Mouse (Mus musculus) Patski (cell line): ENCODE data around the gene Synrg. TPM values are rescaled to one million over a fixed set of nuclear protein-coding genes. Genes with fewer than 3 reads are reported as not detected.

Experiments
- ATAC-seq: fragments of 100-300 bp; one replicate; pipeline ENCODE4 v1.8.0; 2021
- CTCF ChIA-PET: fragments of 350-600 bp; sonication (Branson Sonifier 250); formaldehyde crosslinking; loops from one replicate; lab custom pipeline; 2022; ENCODE audit warnings: inconsistent platforms; lab: Charles Lee
- POLR2A ChIA-PET: fragments of 350-600 bp; sonication (Branson Sonifier 250); formaldehyde crosslinking; loops from one replicate; lab custom pipeline; 2022; ENCODE audit warnings: antibody characterized with exemption, inconsistent platforms; lab: Charles Lee
- DNase-seq: peaks from one replicate; pipeline ENCODE4 v3.0.0-alpha.2; 2011; ENCODE audit warnings: low read depth, low spot score
- H3K27me3 ChIP-seq: fragments of 371-371 bp; one replicate; pipeline ENCODE4 v1.5.1; 2021
- CTCF ChIP-seq: fragments of 100-300 bp; IDR thresholded peaks from one replicate; pipeline ENCODE4 v1.5.1; 2021
- in situ Hi-C: fragments of 300-500 bp; cut with MboI; formaldehyde crosslinking; loops from 3 replicates; pipeline ENCODE4 v1.11.1; 2018; ENCODE audit warnings: low pct_unique_long_range_greater_than_20kb, mixed read lengths
- polyA plus RNA-seq: library from polyadenylated mRNA; unstranded; gene quantifications from one replicate; pipeline ENCODE4 v1.2.3, GENCODE M21; 2021

Gene Synrg
- polyA plus RNA-seq, 1 experiment from 2014 or later = 34.3 TPM

GRCm38 (mm10) chr11:84003986-84004385 is 39.8 kb downstream of the Synrg start:
- no peak for DNase-seq
- ATAC-seq = no peak
- in situ Hi-C loops = no loop called here
- H3K27me3 ChIP-seq = no peaks in the 10 kb centered on the region
- CTCF ChIA-PET = no interaction called here
- TF ChIP-seq CTCF = no peak
- POLR2A ChIA-PET = no interaction called here

GRCm38 (mm10) chr11:84009001-84009400 is 44.8 kb downstream of the Synrg start:
- ChIA-PET POLR2A (no interaction called here), CTCF (interaction anchor here (1.1 to 2.4 kb wide), 6 partner anchors 9 to 57 kb away, joined by 3 to 11 read pairs (median 5); no protein-coding TSS in a partner anchor)
- DNase-seq (no peak), ATAC-seq (no peak)
- in situ Hi-C loops = no loop called here
- peak; percentile 34 for TF ChIP-seq CTCF
- H3K27me3 ChIP-seq = no peaks in the 10 kb centered on the region

- no peak for ATAC-seq
- H3K27me3 ChIP-seq = no peaks in the 10 kb centered on the region
- ChIA-PET CTCF (interaction anchor here (0.9 to 1.4 kb wide), 3 partner anchors 8 to 23 kb away, joined by 3 to 6 read pairs (median 3); no protein-coding TSS in a partner anchor), POLR2A (interaction anchor here (0.7 kb wide), 1 partner anchor 11 kb away, joined by 3 read pairs; no protein-coding TSS in a partner anchor)
- DNase-seq = no peak
- in situ Hi-C loops = no loop called here
- no peak for TF ChIP-seq CTCF
Observed at GRCm38 (mm10) chr11:84010411-84010810, 46.2 kb downstream of the Synrg start.

GRCm38 (mm10) chr11:84011050-84011449 is 46.8 kb downstream of the Synrg start:
- in situ Hi-C loops = no loop called here
- ChIA-PET CTCF (interaction anchor here (1.1 kb wide), 2 partner anchors 8 to 21 kb away, joined by 3 read pairs; no protein-coding TSS in a partner anchor), POLR2A (interaction anchor here (0.7 kb wide), 1 partner anchor 12 kb away, joined by 3 read pairs; no protein-coding TSS in a partner anchor)
- ATAC-seq (no peak), DNase-seq (no peak)
- no peak for TF ChIP-seq CTCF
- H3K27me3 ChIP-seq = no peaks in the 10 kb centered on the region

- CTCF ChIA-PET = interaction anchor here (1.1 to 1.4 kb wide), 2 partner anchors 9 to 20 kb away, joined by 3 to 4 read pairs; no protein-coding TSS in a partner anchor
- POLR2A ChIA-PET = no interaction called here
- TF ChIP-seq CTCF = no peak
- in situ Hi-C loops = no loop called here
- DNase-seq (no peak), ATAC-seq (no peak)
- no peaks in the 10 kb centered on the region for H3K27me3 ChIP-seq
Observed at GRCm38 (mm10) chr11:84011576-84011975, 47.3 kb downstream of the Synrg start.

- in situ Hi-C loops = no loop called here
- POLR2A ChIA-PET = no interaction called here
- CTCF ChIA-PET = interaction anchor here (0.9 to 1.4 kb wide), 3 partner anchors 7 to 17 kb away, joined by 3 to 4 read pairs (median 4); no protein-coding TSS in a partner anchor
- no peak for TF ChIP-seq CTCF
- H3K27me3 ChIP-seq = no peaks in the 10 kb centered on the region
- ATAC-seq (no peak), DNase-seq (no peak)
Observed at GRCm38 (mm10) chr11:84013105-84013504, 48.9 kb downstream of the Synrg start.

- ChIA-PET POLR2A (no interaction called here), CTCF (interaction anchor here (0.7 to 3.0 kb wide), 3 partner anchors 14 to 231 kb away, joined by 3 to 7 read pairs (median 4); no protein-coding TSS in a partner anchor)
- TF ChIP-seq CTCF = no peak
- in situ Hi-C loops = no loop called here
- ATAC-seq = no peak
- no peaks in the 10 kb centered on the region for H3K27me3 ChIP-seq
- no peak for DNase-seq
Observed at GRCm38 (mm10) chr11:84016147-84016809, 52.0 kb downstream of the Synrg start.

- ATAC-seq = no peak
- in situ Hi-C loops = no loop called here
- no peak for DNase-seq
- CTCF ChIA-PET = interaction anchor here (0.7 to 3.0 kb wide), 5 partner anchors 8 to 232 kb away, joined by 3 to 7 read pairs (median 4); no protein-coding TSS in a partner anchor
- POLR2A ChIA-PET = no interaction called here
- TF ChIP-seq CTCF = no peak
- H3K27me3 ChIP-seq = no peaks in the 10 kb centered on the region
Observed at GRCm38 (mm10) chr11:84016810-84017508, 52.7 kb downstream of the Synrg start.

- ChIA-PET CTCF (no interaction called here), POLR2A (no interaction called here)
- peak; percentile 37 for ATAC-seq
- in situ Hi-C loops = no loop called here
- peak; percentile 53 for DNase-seq
- TF ChIP-seq CTCF = no peak
- H3K27me3 ChIP-seq = no peaks in the 10 kb centered on the region
Observed at GRCm38 (mm10) chr11:84027231-84027630, 63.0 kb downstream of the Synrg start.

GRCm38 (mm10) chr11:84028271-84029028 is 64.2 kb downstream of the Synrg start:
- TF ChIP-seq CTCF = no peak

More at GRCm38 (mm10) chr11:84028271-84029028, 64.2 kb downstream of the Synrg start:
- no peaks in the 10 kb centered on the region for H3K27me3 ChIP-seq
- DNase-seq (no peak), ATAC-seq (no peak)
- in situ Hi-C loops = no loop called here
- ChIA-PET POLR2A (no interaction called here), CTCF (interaction anchor here (0.9 to 2.5 kb wide), 2 partner anchors 243 to 244 kb away, joined by 3 to 8 read pairs; no protein-coding TSS in a partner anchor)
